Mouse (Mus musculus) embryonic fibroblast, embryonic 13.5 days (primary cell): ENCODE results near the gene Hint1.

Experiments used
- CTCF ChIP-seq: IDR thresholded peaks from 2 replicates; pipeline ENCODE4 v1.5.1; 2011; ENCODE audit warnings: mild to moderate bottlenecking, control low read depth, low read length, moderate library complexity, borderline replicate concordance; ENCODE audit not compliant: insufficient read depth
- POLR2A ChIP-seq: IDR thresholded peaks from 2 replicates; pipeline ENCODE4 v1.6.1; 2011; ENCODE audit warnings: low read depth, mild to moderate bottlenecking, control low read depth, low read length, moderate library complexity

DNA sequence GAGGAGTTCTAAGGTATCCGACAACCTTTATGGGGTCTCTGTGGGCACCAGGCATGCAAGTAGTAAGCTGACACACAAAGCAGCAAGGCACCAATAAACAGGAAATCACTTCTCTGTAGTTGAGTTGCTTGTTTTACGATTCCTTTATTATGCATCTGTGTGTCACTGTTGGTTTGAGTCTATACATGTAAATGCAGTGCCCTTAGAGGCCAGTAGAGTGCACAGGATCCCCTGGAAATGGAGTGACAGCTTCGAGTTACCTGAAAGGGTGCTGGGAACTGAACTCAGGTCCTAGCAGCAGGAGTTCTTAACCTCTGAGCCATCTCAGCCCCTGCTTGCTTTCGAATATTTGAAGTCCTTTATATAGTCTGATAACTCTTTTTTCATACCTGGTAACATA, 26.5 kb upstream of the Hint1 start:
- TF ChIP-seq POLR2A (no peak), CTCF (no peak)
